10 mouse cellular contexts compared by ENCODE assay signal in genomic region chr7:18962795-18963194, GRCm38 (mm10). TPM values are rescaled to one million over a fixed set of nuclear protein-coding genes. Genes with fewer than 3 reads are reported as not detected.
DNase-seq lines count a peak whose midpoint lies in the region; ATAC-seq and TF ChIP-seq lines count a peak whose summit lies in the region.
"Had no signal": no experiment of that assay in that cellular context is flagged by ENCODE, and none has a peak within 500 bp of the region (broad histone marks: within the 10 kb centered on the region; RNA-seq: fewer than 3 reads in every experiment).

No protein-coding gene starts in this region.

- H3K4me3 ChIP-seq in heart, embryonic 12.5 days: peak overlapping the region; percentile 12
- peak overlapping the region; percentile 22 for H3K4me3 ChIP-seq in bone marrow macrophage, adult 2 months (ENCODE audit: insufficient read depth, low read length)
- no peak overlapping the region; the same call in 1 of the 2 replicates for H3K4me3 ChIP-seq in hindbrain, embryonic 14.5 days (replicated peaks; ENCODE audit: low read length)
- peak overlapping the region; percentile 34 for H3K4me3 ChIP-seq in midbrain, embryonic 13.5 days (replicated peaks)

- no peak for DNase-seq in heart, postnatal 4 days
- no peak for DNase-seq in hindbrain, embryonic 14.5 days (ENCODE audit: low spot score)
- no peak for DNase-seq in adrenal gland, adult 18-20 months (ENCODE audit: low spot score in 2 of 2)
- no peak for DNase-seq in frontal cortex, postnatal 14 days (ENCODE audit: low spot score in 2 of 2)
- DNase-seq in layer of hippocampus, adult 8-10 months (ENCODE audit: low spot score in 2 of 2): no peak
- DNase-seq: heart, postnatal 14 days; lung, adult 18-20 months had no signal

- no peak for TF ChIP-seq POLR2A in bone marrow macrophage, adult 2 months (IDR thresholded peaks at IDR 0.05; ENCODE audit: borderline replicate concordance, low read depth, low read length)

- peaks cover 75% of the 10 kb centered on the region for H3K27me3 ChIP-seq in heart, embryonic 12.5 days (replicated peaks)
- H3K27me3 ChIP-seq in hindbrain, embryonic 14.5 days (ENCODE audit: control insufficient read depth, insufficient read depth, low read length): no peaks in the 10 kb centered on the region
- no peaks in the 10 kb centered on the region for H3K27me3 ChIP-seq in midbrain, embryonic 13.5 days

- peak overlapping the region; percentile 56 for H3K4me2 ChIP-seq in heart, embryonic 12.5 days
- peak overlapping the region; percentile 46 for H3K4me2 ChIP-seq in hindbrain, embryonic 14.5 days (replicated peaks)
- H3K4me2 ChIP-seq in midbrain, embryonic 13.5 days (replicated peaks): peak overlapping the region; percentile 63

- peaks cover 20% of the 10 kb centered on the region for H3K4me1 ChIP-seq in heart, embryonic 12.5 days (replicated peaks)
- H3K4me1 ChIP-seq in bone marrow macrophage, adult 2 months (ENCODE audit: control insufficient read depth, insufficient read depth, low read length): peaks cover 15% of the 10 kb centered on the region
- peaks cover 30% of the 10 kb centered on the region for H3K4me1 ChIP-seq in hindbrain, embryonic 14.5 days (replicated peaks; ENCODE audit: control insufficient read depth, insufficient read depth, low read length)
- H3K4me1 ChIP-seq in midbrain, embryonic 13.5 days (replicated peaks): peaks cover 77% of the 10 kb centered on the region

- ATAC-seq in heart, embryonic 12.5 days (ENCODE audit: insufficient number of reproducible peaks, low FRiP score): no peak
- no peak for ATAC-seq in hindbrain, embryonic 14.5 days (ENCODE audit: low FRiP score)
- ATAC-seq in midbrain, embryonic 13.5 days: peak; percentile 16; the same call in 1 of the 2 replicates

- no peak overlapping the region for H3K9ac ChIP-seq in heart, embryonic 12.5 days
- H3K9ac ChIP-seq in hindbrain, embryonic 14.5 days: peak overlapping the region; percentile 42
- H3K9ac ChIP-seq in midbrain, embryonic 13.5 days (replicated peaks): peak overlapping the region; percentile 56

- H3K27ac ChIP-seq in heart, embryonic 12.5 days (ENCODE audit: poor library complexity, severe bottlenecking): no peak overlapping the region
- no peak overlapping the region for H3K27ac ChIP-seq in bone marrow macrophage, adult 2 months (ENCODE audit: insufficient read depth, low read depth, low read length)
- H3K27ac ChIP-seq in hindbrain, embryonic 14.5 days: no peak overlapping the region
- peak overlapping the region; percentile 60 for H3K27ac ChIP-seq in midbrain, embryonic 13.5 days

- 0 out of 2 replicates have a peak, but pooled peaks cover 2% of the 10 kb centered on the region for H3K9me3 ChIP-seq in heart, embryonic 12.5 days (replicated peaks)
- no peaks in the 10 kb centered on the region for H3K9me3 ChIP-seq in hindbrain, embryonic 14.5 days (ENCODE audit: control insufficient read depth, low read length)
- no peaks in the 10 kb centered on the region for H3K9me3 ChIP-seq in midbrain, embryonic 13.5 days

- under 1% methylated on average over 20 of the region's 20 CpGs for WGBS in heart, embryonic 12.5 days
- 1% methylated on average over 20 of the region's 20 CpGs for WGBS in hindbrain, embryonic 14.5 days
- 1% methylated on average over 20 of the region's 20 CpGs for WGBS in midbrain, embryonic 13.5 days

- no peaks in the 10 kb centered on the region for H3K36me3 ChIP-seq in heart, embryonic 12.5 days
- H3K36me3 ChIP-seq in hindbrain, embryonic 14.5 days (replicated peaks; ENCODE audit: control insufficient read depth, insufficient read depth): peaks cover 18% of the 10 kb centered on the region; the same call in 1 of the 2 replicates
- peaks cover 20% of the 10 kb centered on the region for H3K36me3 ChIP-seq in midbrain, embryonic 13.5 days

- TF ChIP-seq CTCF in bone marrow macrophage, adult 2 months (IDR thresholded peaks at IDR 0.05; ENCODE audit: low read depth, low read length): no peak

RNA-seq across cellular contexts. Expression of gene Nanos2, which starts 24.4 kb away (rescaled TPM):
- not detected in 2 replicates for polyA plus RNA-seq in heart, embryonic 12.5 days (2016; fragmentation: Nextera tagmentation; extraction: Ambion mirVana)
- under 1 TPM in 1 of 2 experiments, not detected in 1; 0.23 TPM for total RNA-seq in heart, postnatal 4 days (2021)
- not detected in 2 replicates for polyA plus RNA-seq in bone marrow macrophage, adult 2 months (2012; ENCODE audit: insufficient read depth, insufficient read length, missing spikeins)
- polyA plus RNA-seq in hindbrain, embryonic 14.5 days (2014; fragmentation: Nextera tagmentation; extraction: Ambion mirVana): 0.52 and 0.69 TPM in 2 replicates
- polyA plus RNA-seq in midbrain, embryonic 13.5 days (2015; fragmentation: Nextera tagmentation; extraction: Ambion mirVana): 0.26 and 0.58 TPM in 2 replicates
- total RNA-seq in adrenal gland, adult 18-20 months (2021): not detected
- 1 to 10 TPM in 1 of 4 experiments, under 1 TPM in 2, not detected in 1; 0.60 to 1.5 (median 0.91) TPM for total RNA-seq in layer of hippocampus, adult 8-10 months (2022)
- total RNA-seq: heart, postnatal 14 days had no signal

RNA-seq across cellular contexts. Expression of gene Mypop, which starts 28.2 kb away (rescaled TPM):
- 2.7 and 3.0 TPM in 2 replicates for polyA plus RNA-seq in heart, embryonic 12.5 days (2016; fragmentation: Nextera tagmentation; extraction: Ambion mirVana)
- total RNA-seq in heart, postnatal 4 days (2021): 1 to 10 TPM; 1.4 to 1.5 TPM
- 1.0 and 1.2 TPM in 2 replicates for polyA plus RNA-seq in bone marrow macrophage, adult 2 months (2012; ENCODE audit: insufficient read depth, insufficient read length, missing spikeins)
- 6.7 and 7.4 TPM in 2 replicates for polyA plus RNA-seq in hindbrain, embryonic 14.5 days (2014; fragmentation: Nextera tagmentation; extraction: Ambion mirVana)
- 3.8 and 4.2 TPM in 2 replicates for polyA plus RNA-seq in midbrain, embryonic 13.5 days (2015; fragmentation: Nextera tagmentation; extraction: Ambion mirVana)
- 10 to 100 TPM in 1 of 2 experiments, 1 to 10 TPM in 1; 9.3 to 12.2 TPM for total RNA-seq in adrenal gland, adult 18-20 months (2021)
- 10 to 100 TPM; 42.4 to 49.6 (median 45.8) TPM for total RNA-seq in layer of hippocampus, adult 8-10 months (2022)

RNA-seq across cellular contexts. Expression of gene Nova2, which starts 37.1 kb away (rescaled TPM):
- polyA plus RNA-seq in heart, embryonic 12.5 days (2016; fragmentation: Nextera tagmentation; extraction: Ambion mirVana): 0.60 and 0.64 TPM in 2 replicates
- 1 to 10 TPM; 8.6 to 9.1 TPM for total RNA-seq in heart, postnatal 4 days (2021)
- polyA plus RNA-seq in bone marrow macrophage, adult 2 months (2012; ENCODE audit: insufficient read depth, insufficient read length, missing spikeins): 0.12 TPM in 1 of 2 replicates, not detected in the other
- 15.4 and 16.3 TPM in 2 replicates for polyA plus RNA-seq in hindbrain, embryonic 14.5 days (2014; fragmentation: Nextera tagmentation; extraction: Ambion mirVana)
- 16.5 and 18.6 TPM in 2 replicates for polyA plus RNA-seq in midbrain, embryonic 13.5 days (2015; fragmentation: Nextera tagmentation; extraction: Ambion mirVana)
- total RNA-seq in adrenal gland, adult 18-20 months (2021): 1 to 10 TPM; 3.8 to 5.1 TPM
- total RNA-seq in layer of hippocampus, adult 8-10 months (2022): 10 to 100 TPM; 71.3 to 76.7 (median 74.6) TPM

RNA-seq across cellular contexts. Expression of gene Irf2bp1, which starts 41.0 kb away (rescaled TPM):
- 21.3 and 22.8 TPM in 2 replicates for polyA plus RNA-seq in heart, embryonic 12.5 days (2016; fragmentation: Nextera tagmentation; extraction: Ambion mirVana)
- 10 to 100 TPM; 27.3 to 32.3 TPM for total RNA-seq in heart, postnatal 4 days (2021)
- 16.4 and 17.5 TPM in 2 replicates for polyA plus RNA-seq in bone marrow macrophage, adult 2 months (2012; ENCODE audit: insufficient read depth, insufficient read length, missing spikeins)
- 32.4 and 38.1 TPM in 2 replicates for polyA plus RNA-seq in hindbrain, embryonic 14.5 days (2014; fragmentation: Nextera tagmentation; extraction: Ambion mirVana)
- 21.6 and 29.4 TPM in 2 replicates for polyA plus RNA-seq in midbrain, embryonic 13.5 days (2015; fragmentation: Nextera tagmentation; extraction: Ambion mirVana)
- 10 to 100 TPM; 42.9 to 47.0 TPM for total RNA-seq in adrenal gland, adult 18-20 months (2021)
- 10 to 100 TPM; 47.6 to 49.2 (median 47.9) TPM for total RNA-seq in layer of hippocampus, adult 8-10 months (2022)

RNA-seq across cellular contexts. Expression of gene Ccdc61, which starts 52.6 kb away (rescaled TPM):
- polyA plus RNA-seq in heart, embryonic 12.5 days (2016; fragmentation: Nextera tagmentation; extraction: Ambion mirVana): 23.3 and 24.0 TPM in 2 replicates
- 10 to 100 TPM; 11.9 to 14.9 TPM for total RNA-seq in heart, postnatal 4 days (2021)
- polyA plus RNA-seq in bone marrow macrophage, adult 2 months (2012; ENCODE audit: insufficient read depth, insufficient read length, missing spikeins): 18.1 and 21.2 TPM in 2 replicates
- 23.9 and 24.0 TPM in 2 replicates for polyA plus RNA-seq in hindbrain, embryonic 14.5 days (2014; fragmentation: Nextera tagmentation; extraction: Ambion mirVana)
- 20.0 and 23.6 TPM in 2 replicates for polyA plus RNA-seq in midbrain, embryonic 13.5 days (2015; fragmentation: Nextera tagmentation; extraction: Ambion mirVana)
- 10 to 100 TPM in 1 of 2 experiments, 1 to 10 TPM in 1; 9.9 to 10.7 TPM for total RNA-seq in adrenal gland, adult 18-20 months (2021)
- 10 to 100 TPM in 2 of 4 experiments, 1 to 10 TPM in 2; 9.4 to 14.3 (median 11.4) TPM for total RNA-seq in layer of hippocampus, adult 8-10 months (2022)
